Mouse (Mus musculus) adrenal gland, postnatal 10 days (tissue): ENCODE measurements around the gene Bcl2l12. TPM values are rescaled to one million over a fixed set of nuclear protein-coding genes. Genes with fewer than 3 reads are reported as not detected.
"Not testable (repeated sequence)": the region's sequence is repeated elsewhere in the genome, so short reads cannot be mapped to it uniquely, and the experiment has no call there.

Experiments
- DNase-seq: peaks from one replicate; pipeline ENCODE4 v3.0.0; 2021; ENCODE audit warnings: mixed read lengths
- long read RNA-seq, 2 experiments: library from polyadenylated mRNA; stranded (forward); transcript quantifications; one replicate each; pipeline ENCODE4 v2.0.0; 2021
- total RNA-seq, 2 experiments: library from RNA; stranded (reverse); gene quantifications; 2 replicates each; pipeline ENCODE4 v1.2.3; 2021

Gene Bcl2l12
- total RNA-seq = 10 to 100 TPM; 15.8 to 16.2 TPM
- long read RNA-seq, experiment 1, transcript Bcl2l12-201 (7 exons, 1,075 nt) = major isoform, 9 of 19 reads
- long read RNA-seq, experiment 1, partial matches to known transcripts = 5 of 19 reads
- long read RNA-seq, experiment 1, other reads (novel, unspliced or antisense) = 5 of 19 reads
- long read RNA-seq, experiment 2, transcript Bcl2l12-201 (7 exons, 1,075 nt) = major isoform, 8 of 13 reads
- long read RNA-seq, experiment 2, partial matches to known transcripts = 3 of 13 reads
- long read RNA-seq, experiment 2, other reads (novel, unspliced or antisense) = 2 of 13 reads

DNA sequence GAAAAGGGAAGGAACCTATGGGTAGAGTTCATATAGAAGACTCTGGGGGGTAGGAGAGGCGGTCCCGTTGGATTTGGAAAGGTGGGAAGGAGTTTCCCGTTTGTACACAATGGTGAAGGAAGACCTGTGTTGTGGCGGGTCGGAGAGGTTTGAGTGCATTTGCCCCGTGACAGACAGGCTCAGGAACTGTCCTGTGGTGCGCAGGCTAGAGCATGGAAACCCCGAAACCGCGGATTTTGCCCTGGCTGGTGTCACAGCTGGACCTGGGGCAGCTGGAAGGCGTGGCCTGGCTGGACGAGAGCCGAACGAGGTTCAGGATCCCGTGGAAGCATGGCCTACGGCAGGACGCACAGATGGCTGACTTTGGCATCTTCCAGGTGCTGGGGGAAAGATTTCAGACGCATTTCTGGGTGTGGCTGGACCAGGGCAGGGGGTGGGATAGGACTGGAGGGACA, at the start of gene Bcl2l12:
Gene Bcl2l12, minus strand, starts transcription at position 212 of the 455 bp plus-strand sequence.
- peak; percentile 81 for DNase-seq

DNA sequence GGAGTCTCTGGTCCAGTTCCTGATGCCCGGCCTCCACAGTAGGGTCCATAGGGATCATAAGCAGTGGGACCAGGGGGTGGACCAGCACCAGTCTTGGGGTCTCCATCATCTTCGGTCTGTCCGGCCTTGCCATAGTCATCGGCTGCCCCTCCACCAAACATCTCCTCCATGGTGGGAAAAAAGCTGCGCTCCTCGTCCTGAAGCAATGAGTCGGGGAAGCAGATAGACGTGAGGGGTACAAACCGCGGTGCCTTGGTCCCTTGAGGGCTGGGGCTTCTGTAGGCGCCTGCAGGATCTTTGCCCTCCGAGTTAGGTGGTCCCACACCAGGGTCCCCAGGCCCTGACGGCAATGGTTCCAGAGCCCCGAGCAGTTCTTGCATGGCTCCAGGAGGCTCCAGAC, 49.0 kb upstream of the Bcl2l12 start:
- DNase-seq = no peak

DNA sequence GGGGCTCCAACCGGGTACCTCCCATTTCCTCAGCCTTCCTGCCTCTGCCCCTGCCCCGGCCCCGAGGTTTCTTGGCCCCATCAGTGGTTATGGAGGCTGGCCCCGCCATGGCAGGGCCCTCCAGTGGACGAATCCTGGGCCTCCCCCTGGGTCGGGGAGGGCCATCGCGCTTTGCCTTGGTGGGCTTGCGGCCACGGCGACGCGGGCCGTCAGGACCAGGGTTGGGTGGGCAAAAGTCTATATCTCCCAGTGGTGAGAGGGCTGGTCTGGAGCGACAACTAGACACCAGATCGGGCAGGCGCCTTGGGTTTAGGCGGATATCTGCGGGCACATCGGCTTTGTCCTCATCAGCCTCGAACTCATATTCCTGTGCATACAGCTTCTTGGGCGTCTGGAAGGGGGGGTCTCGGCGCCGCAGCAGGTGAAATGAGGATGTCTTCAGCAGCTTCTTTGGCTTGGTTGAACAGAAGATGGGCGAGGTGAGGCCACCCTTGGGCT, 48.4 kb upstream of the Bcl2l12 start:
- no peak for DNase-seq

DNA sequence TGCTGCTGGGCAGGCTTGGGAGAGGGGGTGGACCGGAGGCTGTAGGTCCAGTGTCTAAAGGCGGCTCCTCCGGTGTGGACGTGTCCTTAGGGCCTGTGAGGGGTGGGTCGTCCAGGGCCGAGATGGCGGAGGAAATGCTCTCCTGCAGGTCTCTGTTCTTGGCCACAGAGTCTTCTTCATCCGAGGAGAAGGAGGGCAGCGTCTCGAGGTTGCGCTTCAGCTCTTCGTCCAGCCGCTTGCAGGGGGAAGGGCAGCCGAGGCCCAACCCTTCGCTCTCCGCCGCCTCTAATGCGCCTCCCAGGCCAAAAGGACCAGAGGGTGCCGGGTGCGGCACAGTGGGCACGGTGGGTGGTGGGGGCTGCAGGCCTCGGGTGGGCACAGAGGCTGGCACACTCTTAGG, 47.2 kb upstream of the Bcl2l12 start:
- DNase-seq = no peak

DNA sequence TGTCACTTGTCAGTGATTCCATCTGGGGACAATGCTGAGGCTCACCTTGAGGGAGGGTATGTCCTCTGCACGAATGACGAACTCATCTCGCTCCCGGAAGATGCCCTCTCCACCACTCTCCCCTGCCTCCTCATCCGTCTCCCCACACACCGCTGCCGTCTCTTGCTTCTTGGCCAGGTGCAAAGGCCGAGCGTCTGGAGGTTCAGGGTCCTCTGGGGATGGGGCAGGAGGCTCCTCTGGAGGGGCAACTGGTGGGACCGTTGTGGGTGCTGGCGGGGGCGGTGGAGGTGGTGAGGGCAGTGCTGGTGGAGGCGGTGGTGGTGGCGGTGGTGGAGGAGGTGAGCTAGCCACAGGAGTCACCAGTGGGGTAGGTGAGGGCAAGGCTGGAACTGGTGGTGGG, 44.8 kb upstream of the Bcl2l12 start:
- DNase-seq = no peak

DNA sequence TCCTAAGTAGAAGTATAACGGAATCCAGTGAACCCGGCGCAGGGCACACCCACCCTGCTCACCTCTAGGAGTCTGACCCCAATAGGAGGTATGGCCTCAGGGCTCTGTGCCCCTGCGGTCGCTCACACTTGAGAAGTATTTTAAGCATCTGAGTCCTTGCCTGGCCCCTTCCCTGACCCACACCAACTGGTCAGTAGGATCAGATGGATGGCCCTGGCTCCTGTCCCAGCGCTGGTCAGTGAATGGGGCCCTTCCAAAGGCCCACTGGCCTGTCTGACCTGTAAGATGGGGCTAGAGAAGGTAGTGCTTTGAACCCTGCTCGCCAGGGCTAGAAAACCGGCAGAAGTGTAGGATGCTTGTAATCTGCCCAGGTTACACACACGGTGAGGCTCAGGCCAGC, 42.3 kb upstream of the Bcl2l12 start:
- DNase-seq = no peak

DNA sequence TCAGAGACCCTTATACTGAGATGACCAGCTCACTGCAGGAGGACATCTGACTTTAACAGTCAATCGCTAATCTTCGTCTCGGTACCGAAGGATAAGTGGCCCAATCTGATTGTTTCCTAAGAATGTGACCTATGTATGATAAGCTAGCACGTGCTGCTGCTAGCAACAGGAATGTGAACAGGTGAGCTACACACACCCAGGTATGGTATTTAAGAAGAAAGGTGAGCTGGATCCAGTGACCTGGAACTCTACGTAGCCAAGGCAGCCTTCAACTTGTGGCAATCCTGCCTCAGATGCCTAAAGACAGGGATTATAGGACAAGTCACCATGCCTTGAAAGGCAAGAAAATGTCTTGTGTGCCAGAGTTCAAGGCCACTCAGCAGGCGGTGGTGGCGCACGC, 39.9 kb upstream of the Bcl2l12 start:
- DNase-seq = no peak

DNA sequence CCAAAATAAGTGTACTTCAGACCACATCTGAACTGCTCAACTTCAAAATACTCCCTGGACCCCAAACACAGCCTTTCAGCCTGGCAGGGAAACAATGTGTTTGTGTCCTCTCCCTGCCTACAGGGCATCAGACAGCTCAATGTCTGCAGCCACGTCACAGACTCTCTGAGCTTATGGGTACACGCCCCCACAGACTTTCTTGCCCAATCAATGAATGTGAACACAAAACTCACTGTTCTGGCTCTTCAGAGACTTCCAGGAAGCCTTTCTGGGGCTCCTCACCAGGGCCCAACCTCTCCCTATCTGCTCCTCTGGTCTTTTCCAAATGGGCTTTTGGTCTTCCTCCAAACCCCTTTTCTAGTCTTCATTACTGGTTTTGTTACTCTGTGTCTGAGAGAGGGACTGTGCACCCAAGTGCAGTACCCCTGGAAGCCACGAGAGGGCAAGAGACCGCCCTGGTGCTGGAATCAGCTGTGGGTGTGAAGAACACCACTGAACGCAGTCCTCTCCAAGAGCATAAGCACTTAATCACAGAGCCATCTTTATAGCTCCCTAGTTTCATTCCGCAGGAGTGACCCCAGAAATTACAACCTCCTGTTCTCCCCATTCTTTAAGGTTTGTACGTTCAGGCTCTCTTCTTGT, 39.3 kb upstream of the Bcl2l12 start:
- DNase-seq = peak; percentile 78

DNA sequence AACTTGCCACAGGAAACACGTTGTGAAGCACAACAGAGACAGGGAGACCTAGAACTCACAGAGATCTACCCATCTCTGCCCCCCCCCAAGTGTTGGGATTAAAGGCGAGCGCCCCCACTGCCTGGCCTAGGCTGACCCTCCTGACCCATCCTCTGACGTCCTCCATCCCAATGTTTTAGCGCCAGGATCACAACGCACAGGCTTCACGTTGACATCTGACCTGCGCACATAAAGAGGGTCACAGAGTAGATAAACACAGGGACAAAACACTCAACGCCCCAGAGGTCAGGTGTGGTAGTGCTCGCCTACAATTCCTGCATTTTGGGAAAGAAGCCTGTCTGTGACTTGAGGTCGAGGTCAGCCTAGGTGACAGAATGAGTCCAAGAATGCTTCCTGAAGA, 38.2 kb upstream of the Bcl2l12 start:
- DNase-seq = no peak

DNA sequence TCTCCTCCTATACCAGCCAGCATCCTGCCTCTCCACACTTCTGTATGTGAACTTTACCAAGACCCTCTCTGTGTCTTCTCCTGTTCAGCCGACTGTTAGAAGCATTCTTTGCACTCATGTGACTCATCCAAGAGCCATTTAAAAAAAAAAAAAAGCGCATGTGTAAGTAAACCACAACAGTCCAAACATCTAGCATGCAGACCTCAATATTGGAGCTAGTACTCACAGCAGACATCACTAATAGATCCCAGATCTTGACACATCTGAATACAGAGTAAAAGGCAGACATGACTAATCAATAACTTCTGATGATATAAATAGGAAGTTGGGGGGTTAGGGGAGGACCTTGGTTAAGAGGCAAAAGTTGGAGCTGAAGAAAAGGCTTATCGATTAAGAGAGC, 37.1 kb upstream of the Bcl2l12 start:
- DNase-seq = no peak

DNA sequence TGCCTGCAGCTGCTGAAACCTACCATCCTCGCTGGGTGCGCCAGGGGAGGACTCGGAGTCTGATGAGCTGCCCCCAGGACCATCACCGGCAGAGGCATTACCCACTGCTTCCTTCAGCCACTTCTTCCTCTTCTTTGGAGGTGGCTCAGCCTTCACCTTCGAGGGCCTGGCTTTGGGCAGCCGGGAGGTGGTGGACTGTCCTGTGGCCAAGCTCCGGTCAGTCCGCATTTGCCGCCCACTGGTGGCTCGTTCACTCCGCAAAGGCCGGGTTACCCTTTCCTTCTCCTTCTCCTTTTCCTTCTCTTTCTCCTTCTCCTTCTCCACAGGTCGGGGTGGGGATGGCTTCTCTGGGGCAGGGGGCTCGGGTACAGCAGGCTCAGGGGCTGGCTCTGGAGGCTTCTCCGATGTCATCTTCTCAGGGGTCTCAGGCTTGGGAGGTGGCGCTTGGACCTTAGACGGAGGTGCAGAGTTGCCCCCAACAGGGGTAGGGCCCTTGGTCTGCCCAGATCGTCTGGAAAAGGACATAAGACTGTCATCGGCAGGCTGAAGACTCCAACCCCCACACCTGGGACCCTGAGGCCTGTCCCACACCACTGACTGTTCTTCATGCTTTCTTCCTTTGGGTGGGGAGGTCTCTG, 35.3 kb upstream of the Bcl2l12 start:
- no peak for DNase-seq

DNA sequence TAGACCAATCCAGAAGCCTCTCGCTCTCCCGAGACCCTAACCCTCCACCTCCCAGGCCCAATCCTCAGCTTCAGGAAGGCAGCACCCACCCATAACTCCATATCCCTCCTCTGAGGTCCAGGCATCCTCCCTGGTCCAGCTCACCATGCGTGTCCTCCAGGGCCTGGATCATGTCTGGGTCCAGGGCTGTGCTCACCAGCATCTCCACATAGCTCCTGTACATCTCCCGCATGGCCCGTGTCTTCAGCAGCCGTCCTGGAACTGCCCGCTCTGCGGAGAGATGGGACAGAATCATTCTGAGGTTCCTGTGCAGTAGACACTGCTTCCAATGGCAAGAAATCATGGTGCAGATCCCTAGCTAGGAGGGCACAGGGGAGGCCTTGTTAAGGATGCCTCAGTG, 32.3 kb upstream of the Bcl2l12 start:
- DNase-seq = no peak

DNA sequence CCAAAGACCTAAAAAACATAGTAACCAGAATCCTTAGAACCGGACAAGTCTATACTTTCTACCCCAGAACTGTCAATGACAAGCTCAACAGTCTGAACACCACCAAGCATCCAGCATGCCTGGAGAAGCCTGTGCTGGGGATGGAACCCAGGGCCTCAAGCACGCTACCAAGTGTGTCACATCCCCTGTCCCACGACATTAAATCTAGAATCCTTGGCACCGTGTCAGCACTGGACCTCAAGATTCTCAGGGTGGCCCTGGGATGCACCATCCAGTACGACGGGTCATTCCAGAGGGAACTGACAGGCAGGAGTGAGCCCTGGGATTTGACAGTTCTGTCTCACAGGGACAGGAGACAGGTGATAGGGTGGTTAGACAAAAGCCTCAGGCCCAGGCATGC, 31.5 kb upstream of the Bcl2l12 start:
- DNase-seq = no peak

DNA sequence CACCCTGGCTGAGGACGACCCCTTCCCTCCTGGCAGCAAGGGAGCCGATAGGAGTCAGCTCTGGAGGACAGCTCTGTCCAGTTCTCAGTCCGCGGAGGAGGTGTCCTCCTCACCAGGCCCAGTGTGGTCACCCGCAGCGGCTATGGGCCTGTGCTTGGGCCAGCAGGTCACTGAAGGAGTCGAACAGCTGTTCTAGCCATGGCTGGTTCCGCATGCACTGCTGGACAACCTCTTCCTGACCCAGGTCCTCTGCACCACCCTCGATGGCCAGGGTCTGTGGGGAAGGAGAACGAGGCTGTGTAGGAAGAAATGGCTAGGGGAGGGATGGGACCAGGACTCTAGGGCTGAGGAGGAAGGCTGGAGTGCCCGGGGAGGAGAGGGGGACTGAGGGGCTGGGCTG, 29.8 kb upstream of the Bcl2l12 start:
- no peak for DNase-seq

DNA sequence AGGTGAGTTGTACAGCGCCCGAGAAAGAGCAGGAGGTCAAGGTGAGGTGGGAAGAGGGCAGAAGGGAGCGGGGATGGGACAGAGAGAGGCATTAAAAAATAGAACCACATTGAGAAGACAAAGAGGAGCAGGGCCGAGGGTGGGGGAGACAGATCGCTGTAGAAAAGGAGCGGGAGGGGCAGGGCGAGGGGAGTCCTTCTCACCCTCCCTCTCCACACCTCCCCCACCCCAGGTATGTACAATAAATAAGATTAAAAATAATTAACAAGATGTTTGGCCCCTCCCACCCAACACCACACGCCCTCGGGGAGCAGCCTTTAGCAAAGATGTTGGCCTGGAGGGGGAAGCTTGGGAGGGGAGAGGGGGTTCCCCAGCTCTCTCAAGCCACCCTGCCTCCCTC, 29.2 kb upstream of the Bcl2l12 start:
- no peak for DNase-seq

DNA sequence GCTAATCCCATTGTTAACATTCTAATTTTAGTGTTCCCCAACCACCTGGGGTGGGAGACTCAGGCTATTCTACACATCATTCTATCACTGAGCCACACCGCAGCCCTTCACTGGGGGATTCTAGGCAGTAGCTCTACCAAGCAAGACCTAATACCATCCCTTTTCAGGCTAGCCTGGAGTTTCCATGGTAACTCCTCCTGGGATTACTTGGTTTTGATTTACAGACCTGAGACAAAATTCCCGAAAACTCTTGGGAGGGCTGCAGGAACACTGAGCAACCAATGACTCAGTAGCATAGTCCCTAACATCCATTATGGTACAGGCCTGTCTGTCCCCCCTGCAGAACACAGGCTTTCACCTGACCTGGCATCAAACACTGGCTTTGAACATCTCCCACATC, 27.7 kb upstream of the Bcl2l12 start:
- no peak for DNase-seq

DNA sequence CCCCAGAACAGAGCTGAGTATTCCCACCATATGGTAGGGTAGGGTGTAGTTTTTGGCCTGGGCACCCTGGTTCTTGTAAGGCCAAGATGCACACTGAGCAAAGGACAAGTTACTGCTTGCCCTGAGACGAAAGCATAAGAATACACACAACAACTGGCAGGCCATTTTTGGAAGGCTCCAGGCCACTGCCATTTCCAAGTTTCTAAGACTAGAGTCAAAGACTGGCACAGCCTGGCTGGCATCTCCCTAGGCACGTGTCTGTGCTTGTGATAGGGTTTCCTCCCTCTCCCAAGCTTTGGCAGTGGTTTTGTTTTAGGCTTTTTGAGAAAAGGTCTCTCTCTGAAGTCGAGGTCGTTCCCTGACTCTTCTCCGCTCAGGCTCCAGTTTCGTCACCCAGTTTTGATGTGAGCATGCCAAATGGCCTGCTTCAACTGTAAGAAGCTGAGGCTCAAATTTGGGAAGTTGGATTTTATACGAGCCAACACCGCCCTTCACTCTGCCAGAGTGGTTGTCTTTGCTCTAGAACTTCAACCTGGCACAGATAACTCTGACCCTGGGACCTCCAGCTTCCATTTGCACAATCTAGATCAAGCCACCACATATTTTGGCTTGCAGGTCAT, 27.2 kb upstream of the Bcl2l12 start:
- peak; percentile 71 for DNase-seq

DNA sequence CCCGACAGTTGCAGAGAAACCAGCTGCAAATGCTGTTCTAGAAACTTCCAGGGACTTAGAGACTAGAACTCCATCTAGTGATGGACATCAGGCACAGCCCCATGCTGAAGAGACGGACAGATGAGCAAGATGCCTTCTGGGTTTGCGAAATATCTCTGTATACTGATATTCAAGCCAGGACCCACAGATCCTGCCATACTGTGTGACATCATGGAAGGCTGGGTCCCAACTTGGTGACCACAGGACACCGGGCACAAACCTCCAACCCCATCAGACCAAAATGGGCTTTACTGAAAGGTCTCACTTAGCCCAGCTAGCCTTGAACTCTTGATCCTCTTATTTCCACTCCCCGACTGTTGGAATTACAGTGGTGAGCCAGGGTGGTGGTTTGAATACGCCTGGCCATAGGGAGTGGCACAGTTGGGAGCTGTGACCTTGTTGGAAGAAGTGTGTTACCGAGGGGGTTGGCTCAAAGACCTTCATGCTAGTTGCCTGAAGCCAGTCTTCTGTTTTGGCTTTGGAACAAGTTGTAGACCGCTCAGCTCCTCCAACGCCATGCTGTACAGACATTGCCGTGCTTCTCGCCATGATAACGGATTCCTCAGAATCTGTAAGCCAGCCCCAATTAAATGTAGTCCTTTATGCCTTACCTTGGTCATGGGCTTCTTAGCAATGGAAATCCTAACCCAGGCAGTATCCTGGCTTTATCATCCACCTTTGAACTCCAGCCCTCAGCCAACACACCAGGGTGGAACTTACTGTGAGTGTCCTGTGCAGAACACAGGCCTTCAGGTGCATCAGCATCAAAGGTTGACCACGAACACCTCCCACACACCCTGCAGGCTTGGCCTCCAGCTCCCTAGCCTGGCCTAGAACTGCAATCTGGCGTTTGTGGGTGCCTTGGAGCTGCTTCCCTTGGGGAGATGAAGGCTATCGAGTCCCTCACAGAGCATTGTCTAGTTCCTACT, 26.1 kb upstream of the Bcl2l12 start:
- DNase-seq = no peak

DNA sequence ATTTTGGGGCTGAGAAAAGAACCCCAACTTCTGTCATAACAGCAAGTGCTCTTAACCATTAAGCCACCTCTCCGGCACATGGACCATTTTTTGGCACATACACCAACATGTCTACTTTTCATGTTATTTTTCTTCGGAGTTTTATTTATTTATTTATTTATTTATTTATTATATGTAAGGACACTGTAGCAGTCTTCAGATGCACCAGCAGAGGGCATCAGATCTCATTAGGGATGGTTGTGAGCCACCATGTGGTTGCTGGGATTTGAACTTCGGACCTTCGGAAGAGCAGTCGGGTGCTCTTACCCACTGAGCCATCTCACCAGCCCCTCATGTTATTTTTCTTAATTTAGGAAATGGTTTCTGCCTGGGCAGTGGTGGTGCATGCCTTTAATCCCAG, 25.2 kb upstream of the Bcl2l12 start:
- DNase-seq = not testable (repeated sequence)

DNA sequence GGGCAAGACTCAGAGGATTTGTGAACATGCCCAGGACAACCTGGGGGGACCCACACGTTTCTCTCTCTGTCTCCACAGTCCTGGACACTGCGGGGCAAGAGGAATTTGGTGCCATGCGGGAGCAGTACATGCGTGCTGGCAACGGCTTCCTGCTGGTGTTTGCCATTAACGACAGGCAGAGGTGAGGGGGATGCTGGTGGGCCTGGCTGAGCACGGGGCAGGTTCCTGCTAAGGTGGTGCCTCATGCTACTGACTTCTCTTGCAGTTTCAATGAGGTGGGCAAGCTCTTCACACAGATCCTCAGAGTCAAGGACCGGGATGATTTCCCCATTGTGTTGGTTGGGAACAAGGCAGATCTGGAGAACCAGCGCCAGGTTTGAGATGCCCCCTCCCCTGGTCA, 21.7 kb upstream of the Bcl2l12 start:
- DNase-seq = no peak

DNA sequence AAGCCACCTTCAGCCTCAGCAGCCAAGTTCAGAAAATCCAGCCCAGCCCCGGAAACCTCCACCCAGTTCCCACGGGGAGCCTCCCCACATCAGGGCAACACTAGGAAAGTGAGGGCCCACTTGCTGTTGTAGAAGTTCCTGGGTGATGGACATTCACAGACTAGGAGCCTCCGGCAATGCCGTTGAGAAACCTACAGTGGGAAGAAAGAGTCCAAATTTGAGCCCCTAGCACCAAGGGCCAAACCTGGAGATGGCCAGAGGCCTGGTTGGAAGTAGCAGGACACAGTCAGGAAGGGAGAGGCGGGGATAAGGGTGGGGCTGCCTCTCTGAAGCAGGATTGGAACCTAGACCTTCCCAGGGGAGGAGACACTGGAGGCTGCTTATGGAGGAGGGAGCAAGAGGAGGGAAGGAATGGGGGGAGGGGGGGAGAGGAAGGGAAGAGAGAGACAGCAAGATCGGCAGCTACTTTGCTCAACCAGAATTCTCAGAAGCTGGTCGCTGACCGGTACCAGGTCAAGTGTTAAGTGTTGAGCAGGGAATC, 20.6 kb upstream of the Bcl2l12 start:
- DNase-seq = peak; percentile 67
